Mouse (Mus musculus) ES-E14 (cell line): ENCODE measurements at regions not wholly inside any gene's neighbourhood (a gene's known extent, or its start where the extent isn't known, plus 50 kb on each side); places are given as distances from the start of the nearest gene placed in this dataset.

Experiments
- HCFC1 ChIP-seq: IDR thresholded peaks from 2 replicates; pipeline ENCODE4 v1.6.1; 2012; ENCODE audit warnings: low read length, inconsistent platforms, borderline replicate concordance; ENCODE audit not compliant: insufficient read depth
- MAFK ChIP-seq: IDR thresholded peaks from 2 replicates; pipeline ENCODE4 v1.6.1; 2014; ENCODE audit warnings: mild to moderate bottlenecking, low read depth, low read length, inconsistent platforms; ENCODE audit not compliant: insufficient read depth
- ZC3H11A ChIP-seq: IDR thresholded peaks from 2 replicates; pipeline ENCODE4 v1.6.1; 2012; ENCODE audit warnings: low read depth, mild to moderate bottlenecking, inconsistent platforms, low read length, borderline replicate concordance
- ZNF384 ChIP-seq: IDR thresholded peaks from 2 replicates; pipeline ENCODE4 v1.6.1; 2012; ENCODE audit warnings: low read depth, low read length, inconsistent platforms

DNA sequence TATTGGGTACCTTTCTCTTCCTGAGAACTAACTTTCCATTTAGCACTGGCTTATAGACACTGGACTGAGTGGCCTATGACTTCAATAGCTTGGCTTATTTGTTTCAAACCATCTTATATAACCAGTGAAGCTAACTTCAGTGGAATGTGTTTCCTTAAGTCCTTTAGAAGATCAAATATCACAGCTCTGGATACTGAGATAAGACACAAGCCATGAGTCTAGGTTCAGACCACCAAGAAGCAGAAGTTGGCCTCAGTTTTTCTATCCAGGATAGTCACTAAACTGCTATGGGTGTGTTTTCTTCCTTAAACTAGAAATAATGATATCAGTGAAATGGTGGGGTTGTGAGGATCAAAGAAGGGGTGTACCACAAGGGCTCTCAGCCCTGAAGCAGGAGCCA lies 436.4 kb upstream of the B3galt2 start:
- TF ChIP-seq HCFC1, result no peak
- TF ChIP-seq MAFK, result no peak
- TF ChIP-seq ZNF384, result no peak
- no peak for TF ChIP-seq ZC3H11A
